Mouse (Mus musculus) v-Abl transformed pro-B cells (cell line): ENCODE data around the gene Aldh1a1.
"Not testable (repeated sequence)": the region's sequence is repeated elsewhere in the genome, so short reads cannot be mapped to it uniquely, and the experiment has no call there.

Experiments
- in situ Hi-C, 2 experiments: fragments of 400-800 bp; cut with MboI; formaldehyde crosslinking; loops; one replicate each; pipeline ENCODE4 v1.15.1; 2025; ENCODE audit not compliant: unreplicated experiment in 2 of 2

Gene Aldh1a1

GRCm38 (mm10) chr19:20492491-20492890, at the start of gene Aldh1a1:
Gene Aldh1a1 (plus strand): TSS chr19:20492715.
- in situ Hi-C loops = no loop called here

GRCm38 (mm10) chr19:20447807-20448206, 44.7 kb upstream of the Aldh1a1 start:
- in situ Hi-C loops = no loop called here

GRCm38 (mm10) chr19:20449546-20449945, 43.0 kb upstream of the Aldh1a1 start:
- in situ Hi-C loops = no loop called here

- in situ Hi-C loops = no loop called here
These were observed 41.5 kb upstream of the Aldh1a1 start for GRCm38 (mm10) chr19:20451045-20451444.

GRCm38 (mm10) chr19:20484497-20484896, 8.0 kb upstream of the Aldh1a1 start:
- in situ Hi-C loops = no loop called here

- in situ Hi-C loops = no loop called here
These were observed 565 bp upstream of the Aldh1a1 start for GRCm38 (mm10) chr19:20491950-20492349.

GRCm38 (mm10) chr19:20496476-20496875, 4.0 kb downstream of the Aldh1a1 start:
- in situ Hi-C loops = no loop called here

- in situ Hi-C loops = no loop called here
These were observed 12.8 kb downstream of the Aldh1a1 start for GRCm38 (mm10) chr19:20505359-20505758.

- in situ Hi-C loops = no loop called here
These were observed 14.6 kb downstream of the Aldh1a1 start for GRCm38 (mm10) chr19:20506936-20507615.

GRCm38 (mm10) chr19:20508609-20509008, 16.1 kb downstream of the Aldh1a1 start:
- in situ Hi-C loops = no loop called here

- in situ Hi-C loops = no loop called here
These were observed 19.5 kb downstream of the Aldh1a1 start for GRCm38 (mm10) chr19:20511971-20512370.

- in situ Hi-C loops = no loop called here
These were observed 20.7 kb downstream of the Aldh1a1 start for GRCm38 (mm10) chr19:20513181-20513580.

- in situ Hi-C loops = no loop called here
These were observed 21.3 kb downstream of the Aldh1a1 start for GRCm38 (mm10) chr19:20513688-20514361.

GRCm38 (mm10) chr19:20516481-20516880, 24.0 kb downstream of the Aldh1a1 start:
- in situ Hi-C loops = no loop called here

GRCm38 (mm10) chr19:20529156-20529555, 36.6 kb downstream of the Aldh1a1 start:
- in situ Hi-C loops = not testable (repeated sequence)

GRCm38 (mm10) chr19:20529921-20530696, 37.6 kb downstream of the Aldh1a1 start:
- in situ Hi-C loops = no loop called here

- in situ Hi-C loops = no loop called here
These were observed 44.0 kb downstream of the Aldh1a1 start for GRCm38 (mm10) chr19:20536538-20536937.

GRCm38 (mm10) chr19:20541044-20541443, 48.5 kb downstream of the Aldh1a1 start:
- in situ Hi-C loops = no loop called here

GRCm38 (mm10) chr19:20541924-20542323, 49.4 kb downstream of the Aldh1a1 start:
- in situ Hi-C loops = no loop called here

- in situ Hi-C loops = no loop called here
These were observed 51.3 kb downstream of the Aldh1a1 start for GRCm38 (mm10) chr19:20543816-20544215.

GRCm38 (mm10) chr19:20544941-20545340, 52.4 kb downstream of the Aldh1a1 start:
- in situ Hi-C loops = no loop called here
